Mouse (Mus musculus) ES-CJ7 (cell line): Measurements from ENCODE around the gene Fpr2.
"Not testable (repeated sequence)": the region's sequence is repeated elsewhere in the genome, so short reads cannot be mapped to it uniquely, and the experiment has no call there.

Experiments used
- DNase-seq: peaks from one replicate; pipeline ENCODE4 v3.0.0; 2011; ENCODE audit warnings: low read depth, low spot score

Fpr2 gene

GRCm38 (mm10) chr17:17882672-17883071, 5.0 kb upstream of the Fpr2 start:
- no peak for DNase-seq

- DNase-seq = no peak
Measured at GRCm38 (mm10) chr17:17883840-17884239, 3.8 kb upstream of the Fpr2 start, which contains the start of gene Fpr1. Gene Fpr1 (minus strand): TSS chr17:17883940.

- DNase-seq = no peak
Measured at GRCm38 (mm10) chr17:17889732-17890425, 2.3 kb downstream of the Fpr2 start.

- DNase-seq = peak; percentile 59
Measured at GRCm38 (mm10) chr17:17896039-17896438, 8.4 kb downstream of the Fpr2 start.

- peak; percentile 44 for DNase-seq
Measured at GRCm38 (mm10) chr17:17899268-17899667, 11.6 kb downstream of the Fpr2 start.

- DNase-seq = no peak
Measured at GRCm38 (mm10) chr17:17900768-17901167, 13.1 kb downstream of the Fpr2 start.

GRCm38 (mm10) chr17:17909636-17910421, 22.2 kb downstream of the Fpr2 start:
- DNase-seq = peak; percentile 72

- not testable (repeated sequence) for DNase-seq
Measured at GRCm38 (mm10) chr17:17912618-17913017, 25.0 kb downstream of the Fpr2 start.

GRCm38 (mm10) chr17:17917376-17917775, 29.8 kb downstream of the Fpr2 start:
- no peak for DNase-seq

GRCm38 (mm10) chr17:17917782-17918181, 30.2 kb downstream of the Fpr2 start:
- DNase-seq = no peak
